Mouse (Mus musculus) brain, embryonic 14.5 days (tissue): ENCODE data around the gene H2-Eb2.

ENCODE experiments used
- CTCF ChIP-seq: fragments of 200-500 bp; IDR thresholded peaks from 2 replicates; pipeline ENCODE4 v1.5.1; 2012; ENCODE audit warnings: inconsistent platforms, mild to moderate bottlenecking, moderate library complexity, borderline replicate concordance; ENCODE audit not compliant: insufficient read depth, insufficient read length; ENCODE audit errors: extremely low read depth
- POLR2A ChIP-seq: fragments of 200-500 bp; IDR thresholded peaks from 2 replicates; pipeline ENCODE4 v1.6.1; 2012; ENCODE audit warnings: mild to moderate bottlenecking, inconsistent platforms, borderline replicate concordance; ENCODE audit not compliant: poor library complexity, insufficient read depth, insufficient read length, severe bottlenecking; ENCODE audit errors: extremely low read depth

- TF ChIP-seq CTCF = no peak
- no peak for TF ChIP-seq POLR2A
These were observed 25.4 kb upstream of the H2-Eb2 start for GRCm38 (mm10) chr17:34300071-34300470.
